Mouse (Mus musculus) limb, embryonic 14.5 days (tissue): ENCODE measurements around the gene Wnk4. TPM values are rescaled to one million over a fixed set of nuclear protein-coding genes. Genes with fewer than 3 reads are reported as not detected.
A peak's percentile ranks its signal among the peaks of the same experiment; 100 is the strongest.

ENCODE experiments used
- ATAC-seq: fragments of 200-750 bp; cut with Nextera tagmentation; 2 replicates; pipeline ENCODE4 v1.8.0; 2017; ENCODE audit warnings: low read depth, moderate number of reproducible peaks, moderate TSS enrichment; ENCODE audit not compliant: low FRiP score
- DNase-seq: peaks from one replicate; pipeline ENCODE4 v3.0.0-alpha.2; 2015; ENCODE audit warnings: low spot score
- H3K27ac ChIP-seq: fragments of 300-500 bp; sonication (generic); replicated peaks from 2 replicates; pipeline ENCODE4 v1.5.1; 2014; ENCODE audit warnings: low read depth, mild to moderate bottlenecking, low read length, moderate library complexity, mixed read lengths
- H3K27me3 ChIP-seq: fragments of 300-500 bp; sonication (generic); 2 replicates; pipeline ENCODE4 v1.6.1; 2014; ENCODE audit warnings: low read length, mixed read lengths; ENCODE audit not compliant: control insufficient read depth, insufficient read depth
- H3K36me3 ChIP-seq: fragments of 300-500 bp; sonication (generic); 2 replicates; pipeline ENCODE4 v1.6.1; 2014; ENCODE audit warnings: mild to moderate bottlenecking, low read length, moderate library complexity, mixed read lengths; ENCODE audit not compliant: control insufficient read depth, insufficient read depth
- H3K4me1 ChIP-seq: fragments of 300-500 bp; sonication (generic); 2 replicates; pipeline ENCODE4 v1.6.1; 2014; ENCODE audit warnings: antibody characterized with exemption, low read length, mixed read lengths; ENCODE audit not compliant: control insufficient read depth, insufficient read depth
- H3K4me2 ChIP-seq: fragments of 300-500 bp; sonication (generic); replicated peaks from 2 replicates; pipeline ENCODE4 v1.6.1; 2014; ENCODE audit warnings: low read depth, mild to moderate bottlenecking, low read length, moderate library complexity; ENCODE audit not compliant: severe bottlenecking
- H3K4me3 ChIP-seq: fragments of 300-500 bp; sonication (generic); replicated peaks from 2 replicates; pipeline ENCODE4 v1.5.1; 2014; ENCODE audit warnings: low read length
- H3K9ac ChIP-seq: fragments of 300-500 bp; sonication (generic); 2 replicates; pipeline ENCODE4 v1.6.1; 2014; ENCODE audit warnings: mild to moderate bottlenecking, low read depth, low read length, moderate library complexity; ENCODE audit not compliant: severe bottlenecking
- H3K9me3 ChIP-seq: fragments of 300-500 bp; sonication (generic); 2 replicates; pipeline ENCODE4 v1.6.1; 2016; ENCODE audit warnings: low read length; ENCODE audit not compliant: control insufficient read depth
- POLR2A ChIP-seq: fragments of 200-500 bp; IDR thresholded peaks from 2 replicates; pipeline ENCODE4 v1.8.0; 2012; ENCODE audit warnings: inconsistent platforms, mild to moderate bottlenecking, moderate library complexity, borderline replicate concordance; ENCODE audit not compliant: insufficient read depth, insufficient read length; ENCODE audit errors: extremely low read depth
- WGBS: fragments of 180-500 bp; shearing (Covaris S2); extraction: QIAGEN DNeasy Blood & Tissue Kit; methylation state at CpG from one replicate; pipeline ENCODE4 v1.1.7; 2014; 5-methylcytosine and 5-hydroxymethylcytosine counted together
- polyA plus RNA-seq, 2 experiments: library from polyadenylated mRNA; depleted of rRNA in 1 of 2; stranded (reverse) in 1 of 2; unstranded in 1 of 2; fragments of >200 nt; fragmentation: Nextera tagmentation in 1 of 2; extraction: Ambion mirVana in 1 of 2; gene quantifications; 2 replicates each; pipeline versions ENCODE4 v1.2.1 to v1.2.3; 2012 to 2014

The Wnk4 gene
- polyA plus RNA-seq, 2 experiments, result 10.7 to 14.9 TPM

DNA sequence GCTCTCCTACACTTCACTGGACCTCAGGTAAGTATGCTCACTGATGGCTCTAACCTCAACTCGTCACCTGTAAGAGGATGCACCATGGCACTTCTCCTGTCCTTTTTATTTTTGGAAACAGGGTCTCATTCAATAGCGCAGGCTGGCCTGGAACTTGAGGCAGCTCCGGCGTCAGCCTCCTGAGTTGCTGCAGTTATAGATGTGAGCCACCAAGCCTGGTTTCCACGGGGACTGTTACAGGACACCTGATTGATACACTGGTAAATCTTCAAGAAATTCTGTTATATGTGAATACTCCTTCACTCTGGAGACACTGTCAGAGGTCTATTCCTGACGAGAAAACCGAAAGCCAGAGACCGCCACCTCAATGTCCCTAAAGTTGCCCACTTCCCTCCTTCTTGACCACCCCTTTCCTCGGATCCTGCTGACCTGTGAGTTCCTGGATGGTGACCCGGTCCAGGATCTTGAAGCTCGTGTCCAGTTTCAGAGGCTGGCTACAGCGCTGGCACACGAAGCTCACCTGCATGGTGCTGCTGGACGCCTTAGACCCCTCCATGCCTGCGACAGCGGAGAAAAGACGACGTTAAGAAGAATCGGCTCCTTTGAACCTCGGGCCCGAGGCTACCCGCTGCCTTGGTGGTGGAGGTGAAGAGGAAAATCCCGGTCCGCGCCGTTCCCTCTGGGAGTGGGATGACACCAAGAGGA, 41.1 kb downstream of the Wnk4 start:
- H3K4me1 ChIP-seq, result peaks cover 10% of the 10 kb centered on the region
- 0 out of 2 replicates have a peak overlapping the region, but pooled peaks have one; percentile 26 for H3K27ac ChIP-seq
- H3K36me3 ChIP-seq, result peaks cover 30% of the 10 kb centered on the region
- no peaks in the 10 kb centered on the region for H3K9me3 ChIP-seq
- H3K27me3 ChIP-seq, result no peaks in the 10 kb centered on the region
- H3K9ac ChIP-seq, result peak overlapping the region; percentile 86
- no peak for DNase-seq
- 12% methylated on average over 26 of the region's 26 CpGs for WGBS
- ATAC-seq, result peak; percentile 32
- peak overlapping the region; percentile 82 for H3K4me2 ChIP-seq
- TF ChIP-seq POLR2A, result no peak
- H3K4me3 ChIP-seq, result peak overlapping the region; percentile 87

DNA sequence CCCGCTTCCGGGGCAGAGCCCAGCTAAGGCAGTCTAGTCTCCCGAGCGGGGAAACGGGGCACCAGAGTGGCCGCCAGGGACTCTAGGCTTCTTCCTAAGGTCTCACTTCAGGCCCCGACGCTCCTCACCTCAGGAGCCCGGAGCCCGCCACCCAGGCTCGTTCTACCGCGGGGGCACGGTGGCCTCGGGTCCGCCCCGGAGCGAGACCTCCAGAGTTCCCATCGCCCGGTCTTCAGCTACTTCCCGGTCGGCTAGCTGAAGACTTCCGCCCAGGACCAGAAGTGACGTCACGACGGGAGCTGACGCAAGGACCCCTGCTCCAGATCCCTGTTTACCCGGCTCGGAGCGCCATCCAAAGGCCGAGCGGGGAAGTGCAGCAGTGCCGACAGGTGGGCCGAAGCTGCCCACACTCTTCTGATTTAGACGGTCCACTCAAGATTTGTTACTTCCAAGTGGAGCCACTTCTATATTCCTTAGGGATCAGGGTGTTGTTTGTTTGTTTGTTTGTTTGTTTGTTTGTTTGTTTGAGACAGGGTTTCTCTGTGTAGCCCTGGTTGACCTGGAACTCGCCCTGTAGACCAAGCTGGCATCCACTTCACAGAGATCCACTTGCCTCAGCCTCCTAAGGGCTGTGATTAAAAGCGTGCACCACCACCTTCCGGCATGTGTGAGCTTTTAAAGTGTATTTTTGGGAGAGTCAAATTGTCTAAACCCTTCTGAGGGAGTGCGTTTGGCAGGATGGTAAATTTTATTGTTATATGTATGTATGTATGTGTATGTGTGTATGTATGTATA, 41.8 kb downstream of the Wnk4 start, which contains the start of gene Becn1:
TSS of gene Becn1 (minus strand) at position 283 of the 795 bp plus-strand sequence.
- Histone ChIP-seq H3K9ac (peak within 1 kb of the TSS; percentile 86), H3K36me3 (peaks cover 25% of the 10 kb centered on the region), H3K4me1 (peaks cover 10% of the 10 kb centered on the region), H3K4me3 (peak within 1 kb of the TSS; percentile 87), H3K9me3 (no peaks in the 10 kb centered on the region), H3K4me2 (peak within 1 kb of the TSS; percentile 82), H3K27ac (0 out of 2 replicates have a peak within 1 kb of the TSS, but pooled peaks have one; percentile 26), H3K27me3 (no peaks in the 10 kb centered on the region)
- peak; percentile 95 for DNase-seq
- no peak for TF ChIP-seq POLR2A
- peak; percentile 93 for ATAC-seq
- 6% methylated on average over 34 of the region's 39 CpGs for WGBS

- ATAC-seq (no peak), DNase-seq (no peak)
- Histone ChIP-seq H3K4me1 (no peaks in the 10 kb centered on the region), H3K27ac (no peak overlapping the region), H3K9ac (no peak overlapping the region), H3K36me3 (no peaks in the 10 kb centered on the region), H3K27me3 (no peaks in the 10 kb centered on the region), H3K9me3 (no peaks in the 10 kb centered on the region), H3K4me2 (no peak overlapping the region), H3K4me3 (no peak overlapping the region)
- 37% methylated on average over 5 of the region's 5 CpGs for WGBS
- TF ChIP-seq POLR2A, result no peak
Observed at GRCm38 (mm10) chr11:101307744-101308143, 47.4 kb downstream of the Wnk4 start.

DNA sequence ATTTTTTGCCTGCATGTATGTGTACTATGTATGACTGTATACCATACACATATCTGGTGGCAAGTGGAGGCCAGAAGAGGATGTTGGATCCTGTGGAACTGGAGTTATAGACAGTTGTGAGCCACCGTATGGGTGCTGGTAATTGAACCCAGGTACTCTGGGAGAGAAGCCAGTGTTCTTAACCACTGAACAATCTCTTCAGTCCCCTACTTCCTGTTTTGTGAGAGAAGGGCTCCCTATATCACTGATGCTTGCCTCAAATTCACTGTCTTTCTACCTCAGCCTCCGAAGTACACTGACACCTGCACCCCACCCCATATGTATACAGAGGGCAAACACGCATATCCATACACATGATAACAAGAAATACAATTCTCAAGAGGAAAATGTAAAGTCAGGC, 50.7 kb downstream of the Wnk4 start:
- Histone ChIP-seq H3K9me3 (no peaks in the 10 kb centered on the region), H3K4me3 (no peak overlapping the region), H3K36me3 (no peaks in the 10 kb centered on the region), H3K4me2 (no peak overlapping the region), H3K4me1 (no peaks in the 10 kb centered on the region), H3K27ac (no peak overlapping the region), H3K27me3 (no peaks in the 10 kb centered on the region), H3K9ac (no peak overlapping the region)
- 90% methylated on average over 3 of the region's 3 CpGs for WGBS
- ATAC-seq (no peak), DNase-seq (no peak)
- no peak for TF ChIP-seq POLR2A

GRCm38 (mm10) chr11:101312150-101312549, 51.8 kb downstream of the Wnk4 start:
- ATAC-seq (no peak), DNase-seq (no peak)
- H3K27ac ChIP-seq, result no peak overlapping the region
- no peak overlapping the region for H3K4me2 ChIP-seq
- no peaks in the 10 kb centered on the region for H3K36me3 ChIP-seq
- 72% methylated on average over 3 of the region's 3 CpGs for WGBS
- no peak overlapping the region for H3K4me3 ChIP-seq
- no peak overlapping the region for H3K9ac ChIP-seq
- no peaks in the 10 kb centered on the region for H3K9me3 ChIP-seq
- no peak for TF ChIP-seq POLR2A
- H3K4me1 ChIP-seq, result peaks cover 6% of the 10 kb centered on the region
- H3K27me3 ChIP-seq, result no peaks in the 10 kb centered on the region
